Mouse (Mus musculus): Measurements from ENCODE around the gene Kat5.

Gene Kat5

GRCm38 (mm10) chr19:5571831-5572230 is 38.2 kb downstream of the Kat5 start:
- DNase-seq (ENCODE audit: low spot score in 2 of 2) = peak; percentile 15 to 20

- DNase-seq (ENCODE audit: low spot score in 2 of 2) = no peak
Observed at GRCm38 (mm10) chr19:5570353-5571246, 39.4 kb downstream of the Kat5 start.

GRCm38 (mm10) chr19:5569521-5569920 is 40.5 kb downstream of the Kat5 start:
- no peak for DNase-seq (ENCODE audit: low spot score in 2 of 2)

GRCm38 (mm10) chr19:5568470-5569140 is 41.4 kb downstream of the Kat5 start:
- peak; percentile 68 to 84 for DNase-seq (ENCODE audit: low spot score in 2 of 2)

- peak; percentile 91 to 92 for DNase-seq (ENCODE audit: low spot score in 2 of 2)
Observed at GRCm38 (mm10) chr19:5567534-5568469, 42.2 kb downstream of the Kat5 start, which contains the start of gene Ap5b1. Gene Ap5b1 (plus strand): TSS chr19:5568025.

- DNase-seq (ENCODE audit: low spot score in 2 of 2) = peak in 1 of 2 experiments; percentile 19
Observed at GRCm38 (mm10) chr19:5567180-5567533, 42.9 kb downstream of the Kat5 start.

- DNase-seq (ENCODE audit: low spot score in 2 of 2) = no peak
Observed at GRCm38 (mm10) chr19:5566316-5566715, 43.7 kb downstream of the Kat5 start.

- no peak for DNase-seq (ENCODE audit: low spot score in 2 of 2)
Observed at GRCm38 (mm10) chr19:5562776-5563175, 47.3 kb downstream of the Kat5 start.

GRCm38 (mm10) chr19:5561886-5562285 is 48.2 kb downstream of the Kat5 start:
- no peak for DNase-seq (ENCODE audit: low spot score in 2 of 2)

- DNase-seq (ENCODE audit: low spot score in 2 of 2) = no peak
Observed at GRCm38 (mm10) chr19:5561252-5561790, 48.7 kb downstream of the Kat5 start.

GRCm38 (mm10) chr19:5560457-5561041 is 49.5 kb downstream of the Kat5 start, which contains the start of gene Ovol1:
Gene Ovol1 (minus strand): TSS chr19:5560646.
- no peak for DNase-seq (ENCODE audit: low spot score in 2 of 2)

- DNase-seq (ENCODE audit: low spot score in 2 of 2) = no peak
Observed at GRCm38 (mm10) chr19:5559631-5560456, 50.2 kb downstream of the Kat5 start.

- no peak for DNase-seq (ENCODE audit: low spot score in 2 of 2)
Observed at GRCm38 (mm10) chr19:5559229-5559628, 50.8 kb downstream of the Kat5 start.

- DNase-seq (ENCODE audit: low spot score in 2 of 2) = no peak
Observed at GRCm38 (mm10) chr19:5558770-5559169, 51.3 kb downstream of the Kat5 start.

- DNase-seq (ENCODE audit: low spot score in 2 of 2) = no peak
Observed at GRCm38 (mm10) chr19:5558169-5558568, 51.9 kb downstream of the Kat5 start.

- DNase-seq (ENCODE audit: low spot score in 2 of 2) = no peak
Observed at GRCm38 (mm10) chr19:5554212-5554611, 55.8 kb downstream of the Kat5 start.

- DNase-seq (ENCODE audit: low spot score in 2 of 2) = no peak
Observed at GRCm38 (mm10) chr19:5553802-5554201, 56.2 kb downstream of the Kat5 start.
